Mouse (Mus musculus) lung, adult 2 months (tissue): Measurements from ENCODE around the gene Irs3.
A peak's percentile ranks its signal among the peaks of the same experiment; 100 is the strongest.

Experiments used
- CTCF ChIP-seq: fragments of 200-500 bp; IDR thresholded peaks from 2 replicates; pipeline ENCODE4 v1.5.1; 2011; ENCODE audit warnings: mild to moderate bottlenecking, low read length, control low read depth; ENCODE audit not compliant: insufficient read depth
- POLR2A ChIP-seq: fragments of 200-500 bp; IDR thresholded peaks from 2 replicates; pipeline ENCODE4 v1.6.1; 2011; ENCODE audit warnings: low read depth, mild to moderate bottlenecking, control low read depth, low read length, borderline replicate concordance; ENCODE audit errors: extremely low read depth

DNA sequence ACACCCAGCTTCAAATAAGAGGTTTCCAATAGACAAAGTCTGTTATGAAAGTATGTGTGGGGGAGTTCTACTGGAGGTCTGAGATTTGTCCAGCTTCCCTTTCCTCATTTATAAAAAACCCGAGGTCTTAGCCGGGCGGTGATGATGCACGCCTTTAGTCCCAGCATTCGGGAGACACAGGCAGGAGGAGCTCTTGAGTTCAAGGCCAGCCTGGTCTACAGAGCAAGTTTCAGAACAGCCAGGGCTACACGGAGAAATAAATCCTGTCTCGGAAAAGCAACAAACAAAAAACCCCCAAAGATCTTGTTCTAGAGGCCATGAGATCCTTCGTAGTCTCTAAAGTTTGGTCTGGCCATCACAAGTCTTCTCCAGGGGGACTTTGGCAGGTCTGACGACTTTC, 17.5 kb downstream of the Irs3 start:
- no peak for TF ChIP-seq CTCF
- peak; percentile 9; the same call in 1 of the 2 replicates for TF ChIP-seq POLR2A
